Mouse (Mus musculus) liver, embryonic 13.5 days (tissue): ENCODE measurements around the gene Mpzl3. TPM values are rescaled to one million over a fixed set of nuclear protein-coding genes. Genes with fewer than 3 reads are reported as not detected.

Source experiments
- ATAC-seq: fragments of 200-750 bp; cut with Nextera tagmentation; 2 replicates; pipeline ENCODE4 v1.8.0; 2017; ENCODE audit warnings: low read depth, mild to moderate bottlenecking, moderate number of reproducible peaks, moderate library complexity
- DNase-seq: peaks from one replicate; pipeline ENCODE4 v3.0.0; 2022
- H3K27ac ChIP-seq: fragments of 300-500 bp; sonication (generic); 2 replicates; pipeline ENCODE4 v1.5.1; 2015; ENCODE audit warnings: moderate library complexity, mild to moderate bottlenecking, inconsistent platforms
- H3K27me3 ChIP-seq: fragments of 300-500 bp; sonication (generic); 2 replicates; pipeline ENCODE4 v1.6.1; 2015; ENCODE audit warnings: mild to moderate bottlenecking, inconsistent platforms
- H3K36me3 ChIP-seq: fragments of 300-500 bp; sonication (generic); 2 replicates; pipeline ENCODE4 v1.6.1; 2015; ENCODE audit warnings: mild to moderate bottlenecking, inconsistent platforms
- H3K4me1 ChIP-seq: fragments of 300-500 bp; sonication (generic); replicated peaks from 2 replicates; pipeline ENCODE4 v1.6.1; 2015; ENCODE audit warnings: inconsistent platforms
- H3K4me2 ChIP-seq: fragments of 300-500 bp; sonication (generic); 2 replicates; pipeline ENCODE4 v1.6.1; 2015; ENCODE audit warnings: inconsistent platforms, mild to moderate bottlenecking, moderate library complexity
- H3K4me3 ChIP-seq: fragments of 300-500 bp; sonication (generic); replicated peaks from 2 replicates; pipeline ENCODE4 v1.5.1; 2015; ENCODE audit warnings: mild to moderate bottlenecking, inconsistent platforms
- H3K9ac ChIP-seq: fragments of 300-500 bp; sonication (generic); 2 replicates; pipeline ENCODE4 v1.6.1; 2015; ENCODE audit warnings: mild to moderate bottlenecking, inconsistent platforms
- H3K9me3 ChIP-seq: fragments of 300-500 bp; sonication (generic); replicated peaks from 2 replicates; pipeline ENCODE4 v1.6.1; 2016; ENCODE audit warnings: inconsistent platforms
- WGBS: fragments of 180-500 bp; shearing (Covaris S2); methylation state at CpG from one replicate; pipeline ENCODE4 v1.1.7; 2015; ENCODE audit not compliant: insufficient replicate concordance; 5-methylcytosine and 5-hydroxymethylcytosine counted together
- polyA plus RNA-seq: library from polyadenylated mRNA; unstranded; fragments of >200 nt; fragmentation: Nextera tagmentation; extraction: Ambion mirVana; gene quantifications from 2 replicates; pipeline ENCODE4 v1.2.1, GENCODE M21; 2015

The Mpzl3 gene
- polyA plus RNA-seq, 1 experiment from 2014 or later = 0.83 TPM

DNA sequence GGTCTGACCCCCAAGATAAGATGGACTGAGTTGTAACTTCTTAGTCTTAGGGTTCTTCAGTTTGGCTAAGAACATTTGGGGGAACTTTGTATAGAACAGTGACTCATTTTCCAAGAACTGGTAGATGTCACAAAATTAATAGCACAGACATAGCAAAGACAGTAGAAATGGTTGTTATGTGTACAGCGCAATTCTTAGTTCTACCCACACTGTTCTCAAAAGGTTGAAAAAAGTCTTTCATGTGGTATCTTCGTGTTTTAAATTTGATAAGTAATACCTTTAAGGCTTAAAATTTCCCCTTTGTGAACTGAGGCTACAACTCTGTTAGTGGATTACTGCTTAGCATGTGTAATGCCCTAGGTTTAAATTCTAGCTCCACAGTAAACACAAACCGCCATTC is 28.1 kb downstream of the Mpzl3 start:
- Histone ChIP-seq H3K27ac (no peak overlapping the region), H3K9me3 (no peaks in the 10 kb centered on the region), H3K4me2 (no peak overlapping the region), H3K36me3 (no peaks in the 10 kb centered on the region), H3K4me1 (0 out of 2 replicates have a peak, but pooled peaks cover 4% of the 10 kb centered on the region), H3K4me3 (no peak overlapping the region), H3K9ac (no peak overlapping the region), H3K27me3 (no peaks in the 10 kb centered on the region)
- 72% methylated on average over 3 of the region's 3 CpGs for WGBS
- ATAC-seq = no peak
- DNase-seq = no peak

DNA sequence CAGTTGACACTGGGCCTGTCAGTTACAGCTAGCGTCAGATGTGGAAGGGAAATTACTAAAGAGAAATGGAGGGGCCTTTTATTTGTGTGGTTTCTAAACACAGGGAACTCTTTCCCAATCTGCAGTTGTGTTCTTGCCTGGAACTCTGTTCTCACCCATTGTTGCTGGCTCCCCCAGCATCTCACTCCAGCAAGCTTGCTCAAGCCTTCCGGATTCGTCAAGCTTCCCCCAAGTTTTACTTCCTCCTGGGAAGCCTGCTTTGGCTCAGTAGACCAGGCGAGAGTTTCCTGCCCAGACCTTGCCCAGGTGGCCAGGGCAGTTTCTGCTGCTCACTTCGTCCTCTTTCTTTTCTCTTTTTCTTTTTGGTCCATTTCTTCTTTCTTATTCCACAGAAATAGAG is 29.6 kb downstream of the Mpzl3 start:
- no peak overlapping the region for H3K27ac ChIP-seq
- no peak overlapping the region for H3K4me2 ChIP-seq
- H3K27me3 ChIP-seq = no peaks in the 10 kb centered on the region
- no peaks in the 10 kb centered on the region for H3K9me3 ChIP-seq
- H3K4me1 ChIP-seq = 0 out of 2 replicates have a peak, but pooled peaks cover 4% of the 10 kb centered on the region
- ATAC-seq = no peak
- no peaks in the 10 kb centered on the region for H3K36me3 ChIP-seq
- 35% methylated on average over 5 of the region's 5 CpGs for WGBS
- no peak overlapping the region for H3K9ac ChIP-seq
- no peak for DNase-seq
- H3K4me3 ChIP-seq = no peak overlapping the region

DNA sequence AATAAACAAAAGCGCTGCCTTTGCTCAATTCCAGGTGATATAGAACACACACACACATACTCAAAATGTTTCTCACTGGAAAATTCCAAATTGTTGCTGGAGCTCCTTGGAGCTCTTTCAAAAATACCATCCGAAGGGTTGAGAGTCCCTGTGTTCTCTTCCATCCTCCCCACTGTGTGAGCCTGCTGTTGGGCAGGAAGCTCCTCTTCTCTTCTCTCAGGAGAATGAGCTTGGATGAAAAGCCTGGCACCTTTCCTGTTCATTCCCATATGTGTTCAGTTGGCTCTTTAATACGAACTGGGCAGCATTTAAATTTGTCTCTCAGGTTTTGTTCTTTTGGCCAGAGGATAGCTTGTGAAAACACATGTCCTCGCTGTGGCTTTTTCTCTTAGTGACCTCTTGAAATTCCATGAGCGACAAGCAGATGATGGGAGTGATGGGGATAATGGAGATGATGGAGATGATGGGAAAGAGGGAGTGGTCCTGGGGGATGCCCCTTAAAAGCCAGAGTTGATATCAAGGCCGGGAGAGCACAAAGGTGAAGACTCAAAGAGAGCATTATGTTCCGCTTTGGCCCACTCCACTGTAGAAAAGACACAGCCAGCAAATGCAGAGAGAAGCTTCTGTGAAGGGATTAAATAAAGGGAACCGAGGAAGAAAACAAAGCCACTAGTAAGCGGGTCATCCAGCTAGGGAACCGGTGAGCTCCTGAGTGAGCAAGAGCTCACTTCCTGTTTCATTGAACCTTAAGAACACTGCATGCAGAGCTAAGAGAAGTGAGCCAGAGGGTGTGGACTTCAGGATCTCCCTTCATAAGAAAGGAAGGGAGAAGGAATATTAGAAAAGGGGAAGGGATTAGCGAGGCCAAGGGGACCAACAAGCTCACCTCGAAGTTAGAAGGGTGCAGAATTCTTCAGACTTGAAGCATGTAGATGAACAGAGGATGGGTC is 31.0 kb downstream of the Mpzl3 start:
- no peak overlapping the region for H3K4me3 ChIP-seq
- H3K4me2 ChIP-seq = no peak overlapping the region
- no peaks in the 10 kb centered on the region for H3K27me3 ChIP-seq
- H3K9ac ChIP-seq = no peak overlapping the region
- no peaks in the 10 kb centered on the region for H3K9me3 ChIP-seq
- ATAC-seq = no peak
- no peak overlapping the region for H3K27ac ChIP-seq
- H3K4me1 ChIP-seq = 0 out of 2 replicates have a peak, but pooled peaks cover 4% of the 10 kb centered on the region
- WGBS = 59% methylated on average over 12 of the region's 12 CpGs
- no peaks in the 10 kb centered on the region for H3K36me3 ChIP-seq
- no peak for DNase-seq

GRCm38 (mm10) chr9:45088040-45088439 is 33.1 kb downstream of the Mpzl3 start:
- Histone ChIP-seq H3K4me1 (peaks cover 8% of the 10 kb centered on the region; the same call in 1 of the 2 replicates), H3K4me3 (no peak overlapping the region), H3K36me3 (no peaks in the 10 kb centered on the region), H3K4me2 (no peak overlapping the region), H3K27me3 (no peaks in the 10 kb centered on the region), H3K9ac (no peak overlapping the region), H3K9me3 (no peaks in the 10 kb centered on the region), H3K27ac (no peak overlapping the region)
- no peak for ATAC-seq
- no peak for DNase-seq

- H3K4me3 ChIP-seq = no peak overlapping the region
- H3K9ac ChIP-seq = no peak overlapping the region
- no peaks in the 10 kb centered on the region for H3K9me3 ChIP-seq
- H3K4me2 ChIP-seq = no peak overlapping the region
- no peaks in the 10 kb centered on the region for H3K36me3 ChIP-seq
- H3K4me1 ChIP-seq = peaks cover 4% of the 10 kb centered on the region; the same call in 1 of the 2 replicates
- DNase-seq (no peak), ATAC-seq (no peak)
- no peak overlapping the region for H3K27ac ChIP-seq
- WGBS = 47% methylated on average over 3 of the region's 3 CpGs
- no peaks in the 10 kb centered on the region for H3K27me3 ChIP-seq
Measured at GRCm38 (mm10) chr9:45090811-45091210, 35.8 kb downstream of the Mpzl3 start.

GRCm38 (mm10) chr9:45092641-45093040 is 37.7 kb downstream of the Mpzl3 start:
- WGBS = 37% methylated on average over 4 of the region's 4 CpGs
- Histone ChIP-seq H3K9me3 (no peaks in the 10 kb centered on the region), H3K27me3 (no peaks in the 10 kb centered on the region), H3K27ac (no peak overlapping the region), H3K4me1 (peaks cover 4% of the 10 kb centered on the region; the same call in 1 of the 2 replicates), H3K4me3 (no peak overlapping the region), H3K4me2 (no peak overlapping the region), H3K36me3 (no peaks in the 10 kb centered on the region), H3K9ac (no peak overlapping the region)
- DNase-seq = no peak
- no peak for ATAC-seq

DNA sequence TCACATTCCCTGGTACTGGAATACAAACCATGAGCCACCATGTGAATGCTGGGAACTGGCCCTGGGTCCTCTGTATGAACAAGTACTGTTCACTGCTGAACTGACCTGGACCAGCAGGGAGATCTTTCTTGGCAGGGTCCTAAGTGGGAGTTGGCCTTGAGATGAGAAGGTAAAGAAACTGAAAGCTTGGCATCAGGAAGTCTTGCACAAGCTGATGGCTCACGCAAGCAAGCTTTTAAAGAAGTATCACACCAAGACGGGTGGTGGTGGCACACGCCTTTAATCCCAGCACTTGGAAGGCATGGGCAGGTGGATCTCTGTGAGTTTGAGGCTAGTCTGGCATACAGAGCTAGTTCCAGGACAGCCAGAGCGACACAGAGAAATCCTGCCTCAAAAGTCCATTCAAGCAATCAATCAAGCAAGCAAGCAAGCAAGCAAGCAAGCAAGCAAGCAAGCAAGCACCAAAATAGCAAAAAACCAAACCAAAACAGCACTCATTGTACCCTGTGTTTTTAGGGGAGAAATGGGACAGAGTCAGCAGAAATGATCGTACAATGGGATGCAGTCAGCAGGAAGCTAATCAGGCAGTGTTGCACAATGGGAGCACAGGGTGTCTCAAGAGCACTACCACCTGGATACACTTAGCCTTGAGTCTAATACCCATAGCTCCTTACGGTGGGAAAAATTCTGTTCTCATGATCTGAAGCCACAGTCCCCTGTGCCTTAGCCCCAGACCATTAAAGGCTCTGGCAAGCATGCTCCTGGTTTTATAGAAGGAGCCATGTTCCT is 40.4 kb downstream of the Mpzl3 start:
- whole genome bisulfite sequencing = 45% methylated on average over 6 of the region's 6 CpGs
- H3K4me3 ChIP-seq = no peak overlapping the region
- no peaks in the 10 kb centered on the region for H3K9me3 ChIP-seq
- H3K36me3 ChIP-seq = no peaks in the 10 kb centered on the region
- peaks cover 4% of the 10 kb centered on the region; the same call in 1 of the 2 replicates for H3K4me1 ChIP-seq
- DNase-seq = no peak
- H3K9ac ChIP-seq = no peak overlapping the region
- H3K27ac ChIP-seq = no peak overlapping the region
- no peak overlapping the region for H3K4me2 ChIP-seq
- no peaks in the 10 kb centered on the region for H3K27me3 ChIP-seq
- ATAC-seq = no peak

DNA sequence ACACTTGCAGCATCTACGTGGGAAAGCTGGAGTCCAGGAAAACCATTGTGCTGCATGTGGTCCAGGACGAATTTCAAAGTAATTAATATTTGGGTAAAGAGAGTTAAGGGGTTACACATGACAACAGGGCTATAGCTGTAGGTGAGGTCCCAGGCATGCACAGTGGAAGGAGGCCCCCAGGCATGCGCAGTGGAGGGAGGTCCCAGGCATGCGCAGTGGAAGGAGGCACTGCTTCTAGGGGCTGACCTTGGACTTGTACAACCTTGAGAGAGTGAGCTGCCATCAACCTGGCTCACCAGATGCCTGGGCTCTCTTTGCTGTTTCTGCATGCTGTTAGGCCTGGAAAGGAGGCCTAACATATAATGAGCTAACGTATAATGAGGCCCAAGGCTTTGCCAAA is 42.9 kb downstream of the Mpzl3 start:
- ATAC-seq = no peak
- WGBS = 64% methylated on average over 5 of the region's 5 CpGs
- Histone ChIP-seq H3K9me3 (no peaks in the 10 kb centered on the region), H3K4me2 (no peak overlapping the region), H3K36me3 (no peaks in the 10 kb centered on the region), H3K9ac (no peak overlapping the region), H3K27ac (no peak overlapping the region), H3K4me3 (no peak overlapping the region), H3K4me1 (no peaks in the 10 kb centered on the region), H3K27me3 (no peaks in the 10 kb centered on the region)
- no peak for DNase-seq

DNA sequence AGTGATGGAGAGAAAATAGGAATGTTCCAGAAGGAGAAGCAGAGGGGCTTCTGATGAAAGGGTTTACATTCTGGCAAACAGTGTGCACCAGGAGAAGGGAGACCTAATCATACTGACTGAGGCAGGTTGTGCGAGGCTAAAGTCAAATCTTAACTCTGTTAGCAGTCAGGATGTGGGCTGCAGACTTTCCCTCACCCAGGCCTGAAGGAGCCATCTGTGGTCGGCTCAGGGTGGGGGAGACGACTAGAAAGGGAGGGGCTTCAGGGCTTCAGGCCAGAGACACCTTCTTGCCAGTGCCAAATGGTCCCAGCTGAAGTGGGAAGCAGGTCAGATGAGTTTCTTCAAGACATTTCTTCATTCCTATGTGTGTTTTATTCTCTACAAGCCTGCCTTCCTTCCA is 43.4 kb downstream of the Mpzl3 start:
- Histone ChIP-seq H3K9ac (no peak overlapping the region), H3K27me3 (no peaks in the 10 kb centered on the region), H3K4me2 (no peak overlapping the region), H3K4me1 (no peaks in the 10 kb centered on the region), H3K27ac (no peak overlapping the region), H3K9me3 (no peaks in the 10 kb centered on the region), H3K36me3 (no peaks in the 10 kb centered on the region), H3K4me3 (no peak overlapping the region)
- 13% methylated on average over 3 of the region's 3 CpGs for WGBS
- DNase-seq (no peak), ATAC-seq (no peak)

- Histone ChIP-seq H3K27ac (no peak overlapping the region), H3K9me3 (no peaks in the 10 kb centered on the region), H3K4me2 (no peak overlapping the region), H3K9ac (no peak overlapping the region), H3K36me3 (no peaks in the 10 kb centered on the region), H3K4me3 (no peak overlapping the region), H3K27me3 (no peaks in the 10 kb centered on the region), H3K4me1 (no peaks in the 10 kb centered on the region)
- ATAC-seq (no peak), DNase-seq (no peak)
- WGBS = 78% methylated on average over 1 of the region's 1 CpGs
Measured at GRCm38 (mm10) chr9:45102528-45102927, 47.5 kb downstream of the Mpzl3 start.

- no peak overlapping the region for H3K4me2 ChIP-seq
Measured at GRCm38 (mm10) chr9:45103211-45103979, 48.4 kb downstream of the Mpzl3 start.

More at GRCm38 (mm10) chr9:45103211-45103979, 48.4 kb downstream of the Mpzl3 start:
- Histone ChIP-seq H3K27ac (no peak overlapping the region), H3K9me3 (no peaks in the 10 kb centered on the region), H3K27me3 (no peaks in the 10 kb centered on the region), H3K4me1 (no peaks in the 10 kb centered on the region), H3K9ac (no peak overlapping the region), H3K36me3 (no peaks in the 10 kb centered on the region), H3K4me3 (no peak overlapping the region)
- ATAC-seq (no peak), DNase-seq (no peak)
- WGBS = 38% methylated on average over 11 of the region's 11 CpGs
